Mouse (Mus musculus) left cerebral cortex, adult 2 months (tissue): ENCODE data around the gene Chd9. TPM values are rescaled to one million over a fixed set of nuclear protein-coding genes. Genes with fewer than 3 reads are reported as not detected.

ENCODE experiments used
- DNase-seq, 2 experiments: peaks; one replicate each; pipeline ENCODE4 v3.0.0; 2021 to 2022; ENCODE audit warnings: low spot score in 2 of 2, mixed read lengths in 1 of 2; ENCODE audit errors: extremely low spot score in 1 of 2
- H3K27ac ChIP-seq: fragments of 200-600 bp; 2 replicates; pipeline ENCODE4 v1.8.1; 2022
- H3K4me3 ChIP-seq: fragments of 200-600 bp; 2 replicates; pipeline ENCODE4 v1.8.1; 2022
- CTCF ChIP-seq: fragments of 200-600 bp; IDR thresholded peaks from 2 replicates; pipeline ENCODE4 v1.8.1; 2022; ENCODE audit warnings: antibody characterized with exemption, mild to moderate bottlenecking, moderate library complexity
- intact Hi-C: fragments of 180-260 bp; cut with DNase I; formaldehyde crosslinking; loops from one replicate; pipeline ENCODE4 v1.15.1; 2025
- total RNA-seq, 2 experiments: library from RNA; stranded (reverse); gene quantifications; 2 replicates each; pipeline ENCODE4 v1.2.3; 2021

The Chd9 gene
- total RNA-seq, 2 experiments from 2014 or later, result 226 to 228 TPM

- no peak overlapping the region for H3K4me3 ChIP-seq
- no peak for TF ChIP-seq CTCF
- peak; percentile 46 to 59 for DNase-seq
- H3K27ac ChIP-seq, result peak overlapping the region; percentile 24
- intact Hi-C loops, result no loop called here
These were observed 33.3 kb downstream of the Chd9 start for GRCm38 (mm10) chr8:90861266-90861944.

- intact Hi-C loops, result no loop called here
- Histone ChIP-seq H3K4me3 (no peak overlapping the region), H3K27ac (peak overlapping the region; percentile 24)
- peak in 1 of 2 experiments; percentile 20 for DNase-seq
- no peak for TF ChIP-seq CTCF
These were observed 33.9 kb downstream of the Chd9 start for GRCm38 (mm10) chr8:90862038-90862437.

- TF ChIP-seq CTCF, result no peak
- intact Hi-C loops, result no loop called here
- Histone ChIP-seq H3K27ac (peak overlapping the region; percentile 44; the same call in 1 of the 2 replicates), H3K4me3 (no peak overlapping the region)
- DNase-seq, result no peak
These were observed 38.9 kb downstream of the Chd9 start for GRCm38 (mm10) chr8:90867061-90867460.

- no peak for TF ChIP-seq CTCF
- intact Hi-C loops, result loop anchor here (1.0 kb wide), 1 partner anchor 8 kb away; no protein-coding TSS in a partner anchor
These were observed 39.8 kb downstream of the Chd9 start for GRCm38 (mm10) chr8:90867911-90868310.

GRCm38 (mm10) chr8:90868334-90868733 is 40.2 kb downstream of the Chd9 start:
- H3K27ac ChIP-seq, result peak overlapping the region; percentile 91
- intact Hi-C loops, result loop anchor here (1.0 kb wide), 1 partner anchor 8 kb away; no protein-coding TSS in a partner anchor
- peak; percentile 44 to 74 for DNase-seq

More at GRCm38 (mm10) chr8:90867911-90868310, 39.8 kb downstream of the Chd9 start:
- Histone ChIP-seq H3K4me3 (no peak overlapping the region), H3K27ac (peak overlapping the region; percentile 91; the same call in 1 of the 2 replicates)
- DNase-seq, result no peak

GRCm38 (mm10) chr8:90869071-90869919 is 41.1 kb downstream of the Chd9 start:
- TF ChIP-seq CTCF, result no peak
- intact Hi-C loops, result loop anchor here (1.0 kb wide), 3 partner anchors 32 to 40 kb away; no protein-coding TSS in a partner anchor
- DNase-seq, result peak; percentile 67 to 77
- H3K4me3 ChIP-seq, result peak overlapping the region; percentile 19; the same call in 1 of the 2 replicates
- peak overlapping the region; percentile 91 for H3K27ac ChIP-seq

More at GRCm38 (mm10) chr8:90868334-90868733, 40.2 kb downstream of the Chd9 start:
- H3K4me3 ChIP-seq, result no peak overlapping the region
- no peak for TF ChIP-seq CTCF

- H3K4me3 ChIP-seq, result peak overlapping the region; percentile 19; the same call in 1 of the 2 replicates
- peak; percentile 52 to 66 for DNase-seq
- TF ChIP-seq CTCF, result no peak
- intact Hi-C loops, result loop anchor here (1.0 kb wide), 3 partner anchors 33 to 41 kb away; no protein-coding TSS in a partner anchor
- H3K27ac ChIP-seq, result peak overlapping the region; percentile 91
These were observed 42.0 kb downstream of the Chd9 start for GRCm38 (mm10) chr8:90869920-90870777.

GRCm38 (mm10) chr8:90871375-90872080 is 43.4 kb downstream of the Chd9 start:
- Histone ChIP-seq H3K27ac (0 out of 2 replicates have a peak overlapping the region, but pooled peaks have one; percentile 36), H3K4me3 (no peak overlapping the region)
- no peak for TF ChIP-seq CTCF
- intact Hi-C loops, result no loop called here
- DNase-seq, result no peak

GRCm38 (mm10) chr8:90873051-90873450 is 44.9 kb downstream of the Chd9 start:
- DNase-seq, result no peak
- H3K4me3 ChIP-seq, result no peak overlapping the region
- no peak overlapping the region for H3K27ac ChIP-seq
- TF ChIP-seq CTCF, result no peak
- intact Hi-C loops, result no loop called here

GRCm38 (mm10) chr8:90876213-90876721 is 48.1 kb downstream of the Chd9 start:
- no peak for TF ChIP-seq CTCF
- intact Hi-C loops, result loop anchor here (1.0 to 2.0 kb wide), 4 partner anchors 8 to 47 kb away; partner anchors contain the start of gene Chd9
- peak overlapping the region; percentile 87 for H3K27ac ChIP-seq
- peak; percentile 74 for DNase-seq
- peak overlapping the region; percentile 65 for H3K4me3 ChIP-seq
